Mouse (Mus musculus) cortical plate, adult 2 months (tissue): ENCODE measurements around the gene Dck.

Experiments used
- CTCF ChIP-seq: fragments of 200-500 bp; IDR thresholded peaks from 2 replicates; pipeline ENCODE4 v1.5.1; 2011; ENCODE audit warnings: mild to moderate bottlenecking, control low read depth, low read length; ENCODE audit not compliant: insufficient read depth; ENCODE audit errors: extremely low read depth
- POLR2A ChIP-seq: fragments of 200-500 bp; IDR thresholded peaks from 2 replicates; pipeline ENCODE4 v1.6.1; 2011; ENCODE audit warnings: mild to moderate bottlenecking, low read length, control low read depth; ENCODE audit not compliant: insufficient read depth; ENCODE audit errors: extremely low read depth

DNA sequence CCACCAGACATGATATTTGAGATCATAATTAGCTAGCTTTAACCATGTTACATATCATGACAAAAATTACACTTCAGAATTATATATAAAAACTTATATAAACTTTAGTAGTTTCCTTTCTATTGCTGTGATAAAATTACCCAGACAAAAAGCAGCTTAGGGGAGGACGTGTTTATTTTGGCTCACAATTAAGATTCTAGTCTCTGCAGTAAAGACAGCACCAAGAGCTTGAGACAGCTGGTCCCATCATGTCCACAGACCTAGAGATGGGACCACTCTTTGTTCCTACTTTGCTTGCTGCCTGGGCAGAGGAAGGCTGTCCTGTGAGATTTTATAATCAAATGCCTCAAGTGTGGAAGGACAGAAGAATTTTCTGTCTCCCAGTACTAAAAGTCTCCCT is 20.3 kb downstream of the Dck start:
- TF ChIP-seq CTCF (no peak), POLR2A (no peak)
